Mouse (Mus musculus) midbrain, postnatal 0 days (tissue): ENCODE results near the gene Mymx. TPM values are rescaled to one million over a fixed set of nuclear protein-coding genes. Genes with fewer than 3 reads are reported as not detected.

ENCODE experiments used
- ATAC-seq: fragments of 200-750 bp; cut with Nextera tagmentation; 2 replicates; pipeline ENCODE4 v1.8.0; 2017; ENCODE audit warnings: moderate number of reproducible peaks, mild to moderate bottlenecking, moderate TSS enrichment, moderate library complexity; ENCODE audit not compliant: low FRiP score
- DNase-seq: peaks from one replicate; pipeline ENCODE4 v3.0.0-alpha.2; 2015; ENCODE audit warnings: low spot score
- H3K27ac ChIP-seq: fragments of 300-500 bp; sonication (generic); 2 replicates; pipeline ENCODE4 v1.5.1; 2014; ENCODE audit warnings: low read depth, mild to moderate bottlenecking, low read length, mixed read lengths
- H3K27me3 ChIP-seq: fragments of 300-500 bp; sonication (generic); 2 replicates; pipeline ENCODE4 v1.6.1; 2014; ENCODE audit warnings: low read length, control low read depth, mixed read lengths; ENCODE audit not compliant: insufficient read depth
- H3K36me3 ChIP-seq: fragments of 300-500 bp; sonication (generic); 2 replicates; pipeline ENCODE4 v1.6.1; 2014; ENCODE audit warnings: low read length, control low read depth, mixed read lengths; ENCODE audit not compliant: insufficient read depth
- H3K4me1 ChIP-seq: fragments of 300-500 bp; sonication (generic); 2 replicates; pipeline ENCODE4 v1.6.1; 2014; ENCODE audit warnings: mild to moderate bottlenecking, control low read depth, antibody characterized with exemption, low read length, mixed read lengths; ENCODE audit not compliant: insufficient read depth
- H3K4me2 ChIP-seq: fragments of 300-500 bp; sonication (generic); 2 replicates; pipeline ENCODE4 v1.6.1; 2014; ENCODE audit warnings: low read depth, mild to moderate bottlenecking, low read length, mixed read lengths; ENCODE audit not compliant: poor library complexity, severe bottlenecking
- H3K4me3 ChIP-seq: fragments of 300-500 bp; sonication (generic); 2 replicates; pipeline ENCODE4 v1.5.1; 2014; ENCODE audit warnings: low read depth, mild to moderate bottlenecking, low read length, moderate library complexity
- H3K9ac ChIP-seq: fragments of 300-500 bp; sonication (generic); replicated peaks from 2 replicates; pipeline ENCODE4 v1.6.1; 2014; ENCODE audit warnings: mild to moderate bottlenecking, low read length, moderate library complexity, mixed read lengths; ENCODE audit not compliant: poor library complexity, severe bottlenecking
- H3K9me3 ChIP-seq: fragments of 300-500 bp; sonication (generic); 2 replicates; pipeline ENCODE4 v1.6.1; 2016; ENCODE audit warnings: low read length, control low read depth
- CTCF ChIP-seq: IDR thresholded peaks from 2 replicates; pipeline ENCODE4 v1.5.1; 2016; ENCODE audit warnings: antibody characterized with exemption, mild to moderate bottlenecking
- WGBS: fragments of 180-500 bp; shearing (Covaris S2); extraction: QIAGEN DNeasy Blood & Tissue Kit; methylation state at CpG from one replicate; pipeline ENCODE4 v1.1.7; 2014; 5-methylcytosine and 5-hydroxymethylcytosine counted together
- polyA plus RNA-seq: library from polyadenylated mRNA; unstranded; fragments of >200 nt; fragmentation: Nextera tagmentation; extraction: Ambion mirVana; gene quantifications from 2 replicates; pipeline ENCODE4 v1.2.1, GENCODE M21; 2015
- total RNA-seq: library from RNA; depleted of rRNA; stranded (reverse); fragments of >200 nt; gene quantifications from 2 replicates; pipeline ENCODE4 v1.2.3, GENCODE M21; 2014

Mymx gene
- total and polyA plus RNA-seq, 2 experiments from 2014 or later: not detected

GRCm38 (mm10) chr17:45584939-45585678 is 16.8 kb downstream of the Mymx start:
- no peak overlapping the region for H3K4me3 ChIP-seq
- H3K9me3 ChIP-seq: no peaks in the 10 kb centered on the region
- no peak overlapping the region; the same call in 1 of the 2 replicates for H3K9ac ChIP-seq
- peak; percentile 89 for TF ChIP-seq CTCF
- peak; percentile 71 for ATAC-seq
- WGBS: 22% methylated on average over 14 of the region's 14 CpGs
- H3K4me1 ChIP-seq: no peaks in the 10 kb centered on the region
- no peak overlapping the region for H3K4me2 ChIP-seq
- no peaks in the 10 kb centered on the region for H3K27me3 ChIP-seq
- H3K36me3 ChIP-seq: no peaks in the 10 kb centered on the region
- peak; percentile 86 for DNase-seq
- H3K27ac ChIP-seq: peak overlapping the region; percentile 69

GRCm38 (mm10) chr17:45584096-45584896 is 17.6 kb downstream of the Mymx start:
- H3K4me1 ChIP-seq: no peaks in the 10 kb centered on the region
- H3K4me3 ChIP-seq: no peak overlapping the region
- DNase-seq (peak; percentile 85), ATAC-seq (peak; percentile 73)
- no peaks in the 10 kb centered on the region for H3K9me3 ChIP-seq
- peak overlapping the region; percentile 69 for H3K27ac ChIP-seq
- H3K4me2 ChIP-seq: no peak overlapping the region
- WGBS: 42% methylated on average over 12 of the region's 12 CpGs
- H3K27me3 ChIP-seq: no peaks in the 10 kb centered on the region
- TF ChIP-seq CTCF: no peak
- no peaks in the 10 kb centered on the region for H3K36me3 ChIP-seq
- no peak overlapping the region for H3K9ac ChIP-seq

GRCm38 (mm10) chr17:45582715-45583355 is 19.1 kb downstream of the Mymx start:
- Histone ChIP-seq H3K9me3 (no peaks in the 10 kb centered on the region), H3K4me3 (no peak overlapping the region), H3K27ac (no peak overlapping the region), H3K4me2 (no peak overlapping the region), H3K36me3 (no peaks in the 10 kb centered on the region), H3K9ac (no peak overlapping the region), H3K4me1 (no peaks in the 10 kb centered on the region), H3K27me3 (no peaks in the 10 kb centered on the region)
- peak; percentile 76 for TF ChIP-seq CTCF
- ATAC-seq (no peak), DNase-seq (no peak)
- WGBS: 70% methylated on average over 6 of the region's 6 CpGs

GRCm38 (mm10) chr17:45582188-45582587 is 19.7 kb downstream of the Mymx start:
- 94% methylated on average over 6 of the region's 6 CpGs for WGBS
- ATAC-seq (no peak), DNase-seq (no peak)
- no peak overlapping the region for H3K9ac ChIP-seq
- no peak for TF ChIP-seq CTCF
- H3K27ac ChIP-seq: no peak overlapping the region
- no peaks in the 10 kb centered on the region for H3K36me3 ChIP-seq
- H3K9me3 ChIP-seq: no peaks in the 10 kb centered on the region
- no peaks in the 10 kb centered on the region for H3K4me1 ChIP-seq
- H3K4me3 ChIP-seq: no peak overlapping the region
- no peak overlapping the region for H3K4me2 ChIP-seq
- H3K27me3 ChIP-seq: no peaks in the 10 kb centered on the region

DNA sequence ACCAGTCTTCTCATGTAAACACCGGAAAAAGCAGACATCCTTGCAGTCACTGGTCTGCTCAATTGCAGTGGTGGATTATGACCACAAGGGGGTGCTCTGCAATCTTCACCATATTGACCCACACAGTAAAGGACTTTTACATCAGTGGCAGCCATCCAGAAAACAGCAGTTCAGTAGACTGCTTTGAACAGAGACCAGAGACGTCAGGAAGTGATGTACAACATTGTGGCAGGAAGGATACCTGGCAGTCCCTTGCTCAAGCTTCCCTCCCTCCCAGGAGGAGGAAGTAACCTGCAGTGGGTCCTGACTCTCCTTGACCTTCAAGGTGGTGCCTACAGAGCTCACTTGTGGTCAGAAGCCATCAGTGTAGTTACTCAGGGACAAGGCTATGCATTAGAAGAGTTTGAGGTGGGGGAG is 20.3 kb downstream of the Mymx start:
- no peaks in the 10 kb centered on the region for H3K36me3 ChIP-seq
- TF ChIP-seq CTCF: peak; percentile 93
- no peaks in the 10 kb centered on the region for H3K27me3 ChIP-seq
- WGBS: 8% methylated on average over 2 of the region's 2 CpGs
- no peak overlapping the region for H3K4me3 ChIP-seq
- no peaks in the 10 kb centered on the region for H3K9me3 ChIP-seq
- no peak overlapping the region for H3K4me2 ChIP-seq
- H3K9ac ChIP-seq: no peak overlapping the region
- 0 out of 2 replicates have a peak overlapping the region, but pooled peaks have one; percentile 38 for H3K27ac ChIP-seq
- no peaks in the 10 kb centered on the region for H3K4me1 ChIP-seq
- ATAC-seq (no peak), DNase-seq (peak; percentile 90)
